Mouse (Mus musculus): Measurements from ENCODE around the gene Gnptg.
"Not testable (repeated sequence)": the region's sequence is repeated elsewhere in the genome, so short reads cannot be mapped to it uniquely, and the experiment has no call there.

The Gnptg gene

DNA sequence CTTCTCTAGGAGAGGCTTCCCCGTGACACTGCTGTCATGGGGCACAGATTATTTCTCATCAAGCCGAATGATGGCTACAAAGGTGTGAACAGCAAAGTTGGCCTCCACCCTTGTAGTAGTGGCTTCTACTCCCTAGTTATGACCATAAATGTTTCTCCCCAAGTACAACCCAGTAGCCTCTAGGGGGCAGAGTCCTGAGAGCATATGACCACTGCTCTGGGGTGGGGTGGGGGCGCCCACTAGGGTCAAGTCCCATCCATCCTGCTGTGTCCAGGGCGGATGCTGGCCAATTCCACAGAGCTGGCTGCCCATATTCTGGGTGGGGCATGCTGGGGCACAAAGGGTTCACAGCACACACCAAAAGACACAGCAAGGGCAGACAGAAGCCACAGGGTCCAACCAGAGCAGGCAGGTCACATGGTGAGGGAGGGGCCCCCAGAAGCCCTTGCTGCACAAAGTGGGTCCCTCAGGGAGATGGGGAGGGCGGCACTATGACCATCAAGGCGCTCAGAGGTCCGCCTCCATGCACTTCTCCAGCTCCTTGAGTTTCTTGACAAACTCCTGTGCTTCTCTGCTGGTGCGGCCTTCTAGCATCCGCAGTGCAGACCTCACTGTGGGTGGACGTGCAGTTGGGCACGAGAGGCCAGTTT is 3.3 kb upstream of the Gnptg start:
- DNase-seq (ENCODE audit: low read depth, low spot score), result no peak

DNA sequence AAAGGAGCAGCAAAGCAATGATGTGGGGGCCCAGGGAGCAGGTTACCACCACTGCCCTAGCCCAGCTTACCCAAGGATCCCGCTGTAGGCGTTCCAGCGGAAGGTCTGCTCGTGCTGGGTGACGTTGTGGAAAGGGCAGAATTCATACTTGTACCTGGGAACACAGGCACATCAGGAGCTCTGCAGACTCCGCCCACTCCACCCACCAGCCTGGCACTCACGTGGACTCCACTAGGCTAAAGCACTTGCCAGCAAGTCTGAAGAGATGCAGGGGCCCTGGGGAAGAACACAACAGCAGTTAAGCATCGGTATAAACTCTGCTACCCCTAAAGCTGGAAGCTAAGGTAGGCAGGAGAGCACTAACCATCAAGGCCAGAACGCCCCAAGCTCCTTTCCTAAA is 4.3 kb downstream of the Gnptg start:
- no peak for DNase-seq (ENCODE audit: low read depth, low spot score)

DNA sequence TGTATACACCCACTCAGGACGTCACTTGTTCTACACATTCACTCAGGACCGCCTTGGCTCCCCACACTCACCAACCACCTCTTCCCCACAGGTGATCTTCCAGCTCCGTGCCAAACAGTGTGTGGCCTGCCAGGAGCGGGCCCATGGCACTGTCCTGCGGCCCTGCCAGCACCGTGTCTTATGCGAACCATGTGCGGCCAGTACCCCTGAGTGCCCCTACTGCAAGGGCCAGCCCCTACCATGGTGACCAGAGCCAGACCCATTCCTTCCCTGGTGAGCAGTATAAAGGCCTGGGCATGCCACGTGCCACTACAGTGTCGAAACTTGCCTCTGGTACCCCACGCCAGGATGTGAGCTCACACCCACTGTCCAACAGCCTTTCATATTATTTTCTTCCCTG is 8.3 kb downstream of the Gnptg start:
- not testable (repeated sequence) for DNase-seq (ENCODE audit: low read depth, low spot score)

DNA sequence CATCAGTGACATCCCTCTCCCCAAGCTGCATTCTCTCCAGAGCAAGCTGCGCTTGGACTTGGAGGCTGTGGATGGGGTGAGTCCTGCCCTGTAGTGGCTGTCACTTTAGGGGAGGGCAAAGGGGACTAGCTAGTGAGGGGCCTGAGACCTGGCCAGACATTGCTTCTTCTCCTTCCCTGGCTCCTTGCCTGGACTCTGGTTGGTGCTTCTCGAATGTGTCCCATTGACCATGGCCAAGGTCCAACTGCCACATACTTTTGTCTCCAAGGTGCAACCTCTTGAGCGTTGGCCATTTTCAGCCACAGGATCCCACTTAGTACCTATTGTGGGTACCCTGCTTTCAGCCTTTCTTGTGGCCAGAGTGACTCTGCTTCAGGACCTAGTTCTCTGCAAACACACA is 9.2 kb downstream of the Gnptg start:
- DNase-seq (ENCODE audit: low read depth, low spot score), result no peak

DNA sequence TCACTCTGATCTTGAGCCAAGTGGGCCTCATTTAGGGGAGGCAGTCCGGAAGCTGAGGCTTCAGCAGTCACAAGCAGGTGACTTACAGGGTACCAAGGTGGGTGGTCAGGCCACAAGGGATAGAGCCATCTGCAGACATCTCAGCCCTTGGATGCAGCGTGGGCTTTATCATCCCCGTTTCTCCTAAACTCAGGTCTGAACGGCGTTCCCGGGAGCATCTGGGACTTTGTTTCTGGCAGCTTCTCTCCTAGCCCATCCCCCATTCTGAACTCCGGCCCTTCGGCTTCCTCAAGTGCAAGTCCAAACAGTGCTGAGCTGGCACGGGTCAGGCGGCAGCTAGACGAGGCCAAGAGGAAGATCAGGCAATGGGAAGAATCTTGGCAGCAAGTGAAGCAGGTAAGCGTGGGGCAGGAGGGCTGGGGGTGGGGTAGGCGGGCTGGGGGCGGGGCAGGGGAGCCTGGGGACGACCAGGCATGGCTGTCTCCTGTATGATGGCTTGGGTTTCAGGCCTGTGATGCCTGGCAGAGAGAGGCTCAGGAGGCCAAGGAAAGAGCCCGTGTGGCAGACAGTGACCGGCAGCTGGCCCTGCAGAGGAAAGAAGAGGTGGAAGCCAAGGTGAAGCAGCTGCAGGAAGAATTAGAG is 9.8 kb downstream of the Gnptg start:
- DNase-seq (ENCODE audit: low read depth, low spot score), result not testable (repeated sequence)

DNA sequence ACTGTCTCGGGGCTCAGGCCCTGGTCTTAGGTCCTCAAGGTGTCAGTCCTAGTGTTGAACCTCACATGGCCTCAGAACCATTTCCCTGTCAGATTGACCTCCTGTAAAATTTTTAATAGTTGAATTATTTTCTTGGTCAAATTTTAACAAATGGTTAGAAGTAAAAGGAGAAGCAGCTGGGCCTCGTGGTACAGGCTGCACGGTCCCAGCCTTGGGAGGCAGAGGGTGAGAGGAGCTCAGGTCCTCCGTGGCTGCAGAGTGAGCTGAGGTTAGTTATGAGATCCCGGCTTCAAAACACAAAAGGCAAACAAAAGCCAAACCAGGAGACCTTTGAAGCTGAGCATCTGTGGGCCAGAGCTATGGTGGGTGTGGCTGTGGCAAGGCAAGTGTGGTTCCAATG is 11.9 kb downstream of the Gnptg start:
- no peak for DNase-seq (ENCODE audit: low read depth, low spot score)

DNA sequence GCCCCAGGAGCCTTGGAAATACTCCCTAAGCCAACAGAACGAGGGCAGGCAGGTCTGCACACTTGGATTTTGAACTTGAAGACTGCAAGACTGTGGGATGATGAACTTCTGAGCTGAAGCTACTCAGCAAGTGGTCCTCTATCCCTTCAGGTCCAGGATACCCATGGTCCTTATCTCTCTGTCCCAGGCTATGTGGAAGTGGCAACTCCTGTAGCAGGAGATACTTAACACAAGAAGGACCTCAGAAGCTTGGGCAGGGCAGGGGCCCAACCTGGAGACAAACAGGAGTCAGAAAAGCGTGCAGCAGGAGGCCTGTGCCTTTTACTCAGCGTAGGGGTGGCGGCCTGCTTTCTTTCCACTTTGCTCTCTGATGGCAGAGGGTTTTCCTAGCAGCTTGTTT is 14.3 kb downstream of the Gnptg start:
- DNase-seq (ENCODE audit: low read depth, low spot score), result no peak

DNA sequence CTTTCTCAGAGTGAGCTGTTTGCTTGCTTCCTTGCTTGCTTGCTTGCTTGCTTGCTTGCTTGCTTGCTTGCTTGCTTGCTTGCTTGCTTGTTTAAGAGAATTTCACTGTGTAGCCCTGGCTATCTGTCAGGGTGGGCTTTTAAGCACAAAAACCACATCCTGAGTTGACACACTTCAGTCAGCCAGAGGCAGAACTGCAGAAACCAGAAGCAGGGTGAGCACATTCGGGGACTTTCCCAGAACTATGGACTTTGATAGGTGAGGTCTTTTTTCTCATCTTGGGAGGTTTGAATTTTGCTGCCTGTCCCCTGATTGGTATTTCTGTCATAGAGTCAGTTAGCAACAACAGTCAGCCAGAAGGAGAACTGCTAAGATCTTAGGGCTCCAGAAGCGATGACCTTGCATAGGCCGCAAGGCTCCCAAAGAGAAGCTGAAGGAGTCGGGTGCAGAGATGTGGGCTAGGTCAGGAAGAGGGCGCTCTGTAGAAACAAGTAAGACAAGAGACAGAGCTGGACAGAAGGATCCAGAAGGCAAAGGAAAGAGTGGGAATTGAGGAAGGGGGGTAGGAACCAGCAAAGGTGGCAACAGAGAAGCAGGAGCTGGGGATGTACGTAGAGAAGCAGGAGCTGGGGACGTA is 15.2 kb downstream of the Gnptg start:
- DNase-seq (ENCODE audit: low read depth, low spot score), result no peak

DNA sequence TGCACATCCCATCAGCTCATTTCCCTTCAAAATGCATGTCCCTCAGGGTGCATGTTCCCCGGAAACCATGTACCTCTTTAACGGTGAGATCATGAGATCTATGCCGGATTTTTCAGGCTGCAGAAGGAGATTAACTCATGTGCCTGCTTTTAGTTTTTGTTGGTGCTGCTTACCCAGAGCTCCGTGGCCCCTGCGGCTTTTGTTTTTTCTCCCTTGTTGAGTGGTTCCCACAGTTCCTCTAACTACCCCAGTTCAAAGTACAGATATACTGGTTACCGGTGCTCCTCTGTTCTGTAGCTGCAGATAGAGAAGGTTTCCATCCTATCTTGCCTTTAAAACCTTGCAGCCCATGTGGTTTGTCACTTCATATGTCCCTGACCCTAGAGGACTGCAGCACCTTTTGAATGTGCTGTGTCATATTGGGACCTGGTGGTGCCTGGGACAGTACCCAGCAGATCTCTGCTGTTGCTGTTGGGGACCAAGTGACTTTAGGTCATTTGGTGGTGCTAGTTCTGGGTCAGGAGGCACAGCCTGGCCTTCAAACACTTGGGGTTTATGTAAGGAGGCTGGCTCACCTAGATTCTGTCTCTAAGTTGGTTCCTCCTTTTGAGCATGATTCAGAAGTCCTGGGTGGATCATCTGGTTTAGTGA is 16.8 kb downstream of the Gnptg start:
- DNase-seq (ENCODE audit: low read depth, low spot score), result no peak

DNA sequence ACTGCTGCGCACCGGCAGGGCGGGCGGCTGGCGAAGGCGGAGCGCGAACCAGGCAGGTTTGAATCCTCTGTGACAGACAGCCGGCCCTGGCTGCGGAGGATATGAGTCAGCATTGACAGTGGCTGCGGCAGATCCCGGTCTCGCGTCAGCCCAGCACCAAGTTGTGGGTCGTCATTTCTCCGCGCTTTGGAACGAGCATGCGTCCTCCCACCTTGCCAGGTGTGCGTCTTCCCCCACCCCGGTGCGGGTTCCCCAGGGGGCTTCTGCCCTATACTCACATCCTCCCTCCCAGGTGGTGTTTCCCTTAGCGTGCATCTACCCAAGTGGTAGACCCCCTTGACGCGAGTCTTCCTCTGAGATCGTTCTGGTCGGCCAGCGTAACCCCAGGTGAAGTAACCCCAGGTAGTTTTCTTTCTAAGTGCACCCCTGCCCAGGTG is 17.4 kb downstream of the Gnptg start:
- not testable (repeated sequence) for DNase-seq (ENCODE audit: low read depth, low spot score)

DNA sequence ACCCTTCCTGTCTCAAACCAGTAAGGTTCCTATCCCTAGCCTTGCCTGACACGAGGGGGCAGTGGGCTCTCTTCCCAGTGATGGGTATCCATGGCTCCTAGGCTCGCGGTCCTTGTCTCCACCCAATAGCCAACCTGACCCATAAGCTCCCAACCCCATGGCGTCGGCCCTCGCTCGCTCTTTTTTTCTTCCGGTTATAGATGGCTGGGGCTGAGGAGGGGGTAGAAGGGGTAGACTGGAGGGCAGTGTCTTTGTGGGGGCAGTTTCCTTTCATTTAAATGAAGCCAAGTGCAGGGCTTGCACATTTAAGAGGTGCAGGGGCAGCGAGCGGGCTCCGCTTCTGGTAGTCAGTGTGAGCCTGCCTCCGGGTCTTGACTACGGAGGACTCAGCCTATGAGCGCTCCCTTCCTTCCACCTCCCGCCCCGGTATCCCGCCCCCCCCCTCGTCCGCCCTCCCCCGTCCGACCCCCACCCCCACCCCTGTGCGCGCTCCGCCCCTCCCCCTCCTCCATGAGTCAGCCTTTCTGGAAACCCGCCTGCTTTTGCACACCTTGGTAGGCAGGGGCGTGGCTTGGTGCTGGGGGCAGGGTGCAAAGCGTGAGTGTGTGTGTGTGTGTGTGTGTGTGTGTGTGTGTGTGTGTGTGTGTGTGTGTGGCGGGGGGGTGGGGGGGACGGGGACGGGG is 18.0 kb downstream of the Gnptg start:
- DNase-seq (ENCODE audit: low read depth, low spot score), result peak; percentile 20

DNA sequence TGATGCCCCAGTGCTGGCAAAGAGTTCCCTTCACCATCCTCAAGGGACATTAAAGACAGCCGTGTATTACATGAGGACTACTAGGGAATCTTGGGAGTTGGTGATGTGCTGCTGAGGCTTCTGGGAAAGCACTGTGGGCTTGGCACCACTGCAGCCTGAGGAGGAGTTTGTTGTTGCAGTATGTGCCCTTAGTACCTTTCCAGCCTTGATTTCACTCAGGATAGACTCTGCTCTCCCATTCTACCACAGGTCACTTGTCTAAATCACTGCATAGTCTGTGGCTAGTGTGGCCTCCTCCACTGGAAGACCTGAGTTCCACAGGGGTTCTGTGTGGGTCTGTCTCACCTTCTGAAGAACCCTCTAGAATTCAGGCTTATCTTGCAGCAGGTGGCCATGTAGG is 19.2 kb downstream of the Gnptg start:
- no peak for DNase-seq (ENCODE audit: low read depth, low spot score)

DNA sequence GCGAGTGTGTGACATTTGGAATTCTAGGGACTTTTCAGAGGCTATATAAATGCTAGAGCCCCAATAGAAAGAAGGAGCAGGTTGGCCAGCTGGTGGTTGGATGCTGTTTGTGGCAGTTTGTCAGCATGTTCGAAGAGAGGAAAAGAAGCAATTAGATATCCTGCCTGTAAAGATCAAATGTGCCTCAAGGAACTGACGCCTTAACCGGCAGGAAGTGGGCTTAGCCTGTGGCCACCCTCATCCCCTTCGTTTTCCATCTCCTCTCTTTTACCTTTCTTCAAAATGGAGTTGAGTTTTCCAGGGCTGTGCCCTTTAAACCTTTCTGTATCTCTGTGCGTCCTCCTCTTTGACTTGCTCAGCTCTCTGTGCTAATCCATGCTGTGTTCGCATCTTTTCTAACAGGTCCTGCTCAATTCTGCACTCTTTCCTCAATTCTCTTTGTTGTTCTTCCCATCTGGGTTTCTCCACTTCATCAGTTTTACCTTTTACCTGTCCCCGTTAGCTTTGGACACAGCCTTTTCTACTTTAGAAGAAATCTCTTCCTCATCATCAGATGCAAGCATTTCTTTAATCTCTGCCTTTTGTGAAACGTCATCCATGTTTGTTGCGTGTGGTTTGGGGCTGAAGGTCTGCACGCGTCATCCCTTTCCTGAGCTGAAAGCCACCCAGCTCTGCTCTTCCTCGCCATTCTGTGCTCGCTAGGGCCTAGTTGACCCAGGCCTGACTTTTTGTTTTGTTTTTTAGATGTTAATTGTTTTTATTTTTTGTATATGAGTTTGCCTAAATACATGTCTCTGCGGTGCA is 20.2 kb downstream of the Gnptg start:
- DNase-seq (ENCODE audit: low read depth, low spot score), result no peak

DNA sequence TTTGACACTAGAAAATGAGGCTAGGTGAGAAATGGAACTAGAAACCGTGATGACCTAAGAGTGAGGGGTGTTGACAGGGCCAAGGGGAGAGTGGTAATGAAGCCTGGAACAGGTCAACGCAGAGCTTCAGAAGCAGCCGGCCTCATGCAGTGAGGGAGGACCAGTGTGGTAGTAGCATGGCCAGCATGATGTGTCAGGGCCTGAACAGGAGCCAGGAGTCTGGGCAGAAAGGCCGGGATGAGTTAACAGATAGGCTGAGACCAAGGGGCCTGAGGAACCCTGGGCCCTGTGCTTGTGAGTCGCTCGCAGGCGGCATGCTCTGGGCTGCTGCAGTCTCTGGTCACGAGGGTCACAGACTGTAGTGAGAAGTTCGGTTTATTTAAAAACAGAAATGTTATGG is 21.0 kb downstream of the Gnptg start:
- no peak for DNase-seq (ENCODE audit: low read depth, low spot score)

DNA sequence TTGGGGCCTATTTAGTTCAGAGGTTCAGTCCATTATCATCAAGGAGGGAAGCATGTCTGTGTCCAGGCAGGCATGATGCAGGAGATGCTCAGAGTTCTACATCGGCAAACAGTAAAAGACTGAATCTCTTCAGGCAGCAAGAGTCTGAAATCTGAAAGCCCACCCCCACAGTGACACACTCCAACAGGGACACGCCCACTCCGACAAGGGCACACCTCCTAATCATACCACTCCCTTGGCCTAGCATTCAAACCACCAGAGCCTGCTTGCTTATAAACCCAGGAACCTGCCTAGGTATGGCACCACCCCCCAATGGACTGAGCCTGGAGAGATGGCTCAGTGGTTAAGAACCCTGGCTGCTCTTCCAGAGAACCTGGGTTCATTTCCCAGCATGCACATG is 24.5 kb downstream of the Gnptg start:
- DNase-seq (ENCODE audit: low read depth, low spot score), result no peak

DNA sequence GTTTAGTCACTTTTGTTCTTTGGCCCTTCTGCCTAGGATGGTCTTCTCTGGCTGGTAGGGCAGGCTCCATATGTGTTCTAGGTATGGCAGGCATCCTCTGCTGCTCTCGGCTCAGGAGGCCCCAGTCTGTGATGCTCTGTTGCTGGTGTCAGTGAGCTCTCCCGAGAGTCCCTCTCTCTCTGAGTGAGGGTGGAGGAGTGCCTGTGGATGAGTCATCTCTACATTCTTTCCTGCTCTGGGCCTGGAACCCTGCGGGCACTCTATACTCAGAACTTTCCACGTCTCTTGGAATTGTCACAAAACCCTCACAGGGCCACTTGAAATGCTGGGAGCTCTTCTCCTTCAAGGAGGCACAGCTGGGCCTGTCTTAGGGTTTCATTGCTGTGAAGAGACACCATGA is 28.2 kb downstream of the Gnptg start:
- no peak for DNase-seq (ENCODE audit: low read depth, low spot score)

DNA sequence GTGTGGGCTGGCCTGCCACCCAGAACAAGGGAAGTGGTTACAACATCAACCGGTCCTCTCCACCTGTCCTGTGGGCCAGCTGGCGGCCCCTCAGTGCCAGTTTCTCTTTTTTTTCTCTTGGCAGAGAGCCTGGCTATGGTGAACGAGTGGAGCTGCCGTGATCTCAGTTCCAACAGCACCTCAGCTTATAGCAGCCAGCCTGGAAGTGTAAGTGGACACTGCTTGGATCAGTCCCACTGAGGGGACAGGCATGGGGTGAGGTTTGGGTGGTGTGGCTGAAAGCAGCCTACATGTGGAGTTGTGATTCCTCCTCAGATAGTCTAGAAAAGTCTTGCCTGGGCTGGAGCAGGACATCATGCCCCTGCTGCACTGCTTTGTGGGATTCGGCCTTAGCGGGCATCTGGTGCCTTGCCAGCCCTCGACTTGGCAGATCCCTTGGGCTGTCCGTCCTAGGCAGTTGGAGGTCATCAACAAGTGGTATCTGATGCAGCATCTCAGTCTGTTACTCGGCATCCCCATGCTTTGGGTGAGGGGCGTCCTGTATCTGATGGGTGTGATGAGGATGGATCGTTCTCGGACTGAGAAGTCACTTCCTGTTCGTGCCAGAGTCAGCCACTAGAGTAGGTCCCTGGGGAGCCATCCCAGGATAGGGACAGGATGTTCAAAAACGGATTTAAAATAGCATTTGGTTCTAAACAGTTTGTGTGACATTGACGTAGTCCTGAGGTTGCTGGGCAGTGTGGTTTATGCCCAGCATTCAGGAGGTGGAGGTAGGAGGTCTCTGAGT is 29.1 kb downstream of the Gnptg start:
- no peak for DNase-seq (ENCODE audit: low read depth, low spot score)

DNA sequence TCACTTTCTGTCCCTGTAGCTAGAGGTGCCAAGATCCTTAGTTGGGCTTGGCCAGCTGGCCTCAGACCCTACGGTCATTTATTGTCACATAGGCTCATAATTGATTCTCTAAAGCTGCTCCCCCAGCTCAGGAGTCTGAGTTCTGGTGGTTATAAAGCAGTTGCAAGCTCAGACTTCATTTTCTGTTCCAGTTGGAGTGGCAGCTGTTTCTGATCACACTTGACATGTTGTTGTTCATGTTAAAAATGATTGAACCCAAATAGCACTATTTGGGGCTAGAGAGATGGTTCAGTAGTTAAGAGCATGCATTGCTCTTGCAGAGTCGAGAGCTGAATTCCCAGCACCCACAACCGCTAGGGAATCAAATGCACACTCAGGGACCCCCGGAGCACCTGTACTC is 29.9 kb downstream of the Gnptg start:
- no peak for DNase-seq (ENCODE audit: low read depth, low spot score)

DNA sequence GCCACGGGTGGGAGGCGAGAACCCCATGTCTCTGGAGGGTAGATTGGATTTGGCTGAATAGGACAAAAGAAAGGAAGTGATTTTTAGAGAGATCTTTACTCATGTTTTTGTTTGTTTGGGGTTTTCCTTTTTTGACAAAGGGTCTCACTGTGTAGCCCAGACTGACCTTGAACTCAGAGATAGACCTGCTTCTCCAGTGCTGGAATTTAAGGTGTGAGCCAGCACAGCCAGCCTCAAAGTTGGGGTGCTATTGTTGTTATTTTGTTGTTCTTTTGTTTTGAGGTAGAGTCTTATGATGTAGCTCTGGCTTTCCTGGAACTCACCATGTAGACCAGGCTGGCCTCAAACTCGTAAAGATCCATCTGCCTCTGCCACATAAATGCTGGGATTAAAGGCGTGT is 37.5 kb downstream of the Gnptg start:
- no peak for DNase-seq (ENCODE audit: low read depth, low spot score)

DNA sequence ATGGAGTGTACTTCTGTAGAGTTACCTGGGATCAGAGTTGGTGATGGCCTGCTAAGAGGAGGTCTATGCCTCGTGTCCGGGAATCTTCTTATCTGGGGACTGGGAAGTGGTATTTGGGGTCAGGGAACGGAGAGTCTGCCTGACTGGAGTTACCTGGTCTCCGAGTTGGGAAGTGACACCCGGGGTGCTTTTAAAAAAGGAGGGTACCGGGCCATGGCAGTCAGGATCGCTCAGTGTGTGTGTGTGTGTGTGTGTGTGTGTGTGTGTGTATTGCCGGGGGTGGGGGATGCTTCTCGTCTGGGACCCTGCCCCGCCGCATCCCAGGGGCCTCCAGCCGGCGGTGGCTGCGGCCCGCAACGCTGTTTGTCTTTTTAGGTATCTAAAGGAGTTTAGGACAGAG is 50.8 kb downstream of the Gnptg start:
- DNase-seq (ENCODE audit: low read depth, low spot score), result no peak
